Mouse (Mus musculus): ENCODE measurements at regions not wholly inside any gene's neighbourhood (a gene's known extent, or its start where the extent isn't known, plus 50 kb on each side); places are given as distances from the start of the nearest gene placed in this dataset.

- no peak for TF ChIP-seq CTCF (IDR thresholded peaks at IDR 0.05; ENCODE audit: control insufficient read depth, insufficient read depth, insufficient replicate concordance, low read depth, low read length)
- no peak for TF ChIP-seq POLR2A (IDR thresholded peaks at IDR 0.05; ENCODE audit: control insufficient read depth, low read depth, low read length)
These were observed 55.4 kb upstream of the Agps start for GRCm38 (mm10) chr2:75776533-75776932.
